Mouse (Mus musculus): ENCODE measurements around the gene Eml6. TPM values are rescaled to one million over a fixed set of nuclear protein-coding genes. Genes with fewer than 3 reads are reported as not detected.
A peak's percentile ranks its signal among the peaks of the same experiment; 100 is the strongest.
"Not testable (repeated sequence)": the region's sequence is repeated elsewhere in the genome, so short reads cannot be mapped to it uniquely, and the experiment has no call there.

The Eml6 gene
- total RNA-seq, 2 experiments from 2014 or later = 32.4 to 35.0 TPM

DNA sequence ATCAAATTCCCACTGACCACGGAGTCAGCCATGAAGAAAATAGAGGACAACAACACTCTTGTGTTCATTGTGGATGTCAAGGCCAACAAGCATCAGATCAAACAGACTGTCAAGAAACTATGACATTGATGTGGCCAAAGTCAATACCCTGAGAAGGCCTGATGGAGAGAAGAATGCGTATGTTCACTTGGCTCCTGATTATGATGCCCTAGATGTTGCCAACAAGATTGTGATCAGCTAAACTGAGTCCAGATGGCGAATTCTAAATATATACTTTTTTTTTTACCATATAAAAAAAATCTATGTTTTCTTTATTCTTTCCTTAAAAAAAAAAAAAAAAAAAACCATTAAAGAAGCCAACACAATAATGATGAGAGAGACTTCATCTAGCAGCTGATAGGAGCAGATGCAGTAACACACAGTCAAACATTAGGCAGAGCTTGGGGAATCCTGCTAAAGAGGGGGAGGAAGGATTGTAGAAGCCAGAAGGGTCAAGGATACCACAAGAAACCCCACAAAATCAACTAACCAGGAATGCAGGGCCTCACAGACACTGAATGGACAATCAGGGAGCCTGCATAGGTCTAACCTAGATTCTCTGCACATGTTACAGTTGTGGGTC, 185.1 kb downstream of the Eml6 start:
- no peak for DNase-seq

DNA sequence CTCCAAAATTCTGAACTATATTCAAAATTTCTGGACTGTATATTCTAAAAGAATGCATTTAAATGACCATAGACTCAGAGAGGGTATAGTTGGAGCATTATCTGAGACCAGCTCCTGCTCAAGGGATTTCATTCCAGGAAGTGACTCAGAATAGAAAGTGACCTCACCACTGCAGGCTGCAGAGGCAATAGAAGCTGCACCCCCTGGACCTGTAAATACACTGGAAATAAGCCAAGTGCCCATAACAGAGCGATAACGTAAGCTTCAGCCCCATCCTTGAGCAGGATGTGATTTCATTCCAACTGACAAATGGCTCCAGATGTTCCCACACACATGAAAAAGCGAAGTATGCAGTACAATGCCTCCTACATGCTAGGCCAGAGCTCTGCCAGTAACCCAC, 186.1 kb downstream of the Eml6 start:
- no peak for DNase-seq

DNA sequence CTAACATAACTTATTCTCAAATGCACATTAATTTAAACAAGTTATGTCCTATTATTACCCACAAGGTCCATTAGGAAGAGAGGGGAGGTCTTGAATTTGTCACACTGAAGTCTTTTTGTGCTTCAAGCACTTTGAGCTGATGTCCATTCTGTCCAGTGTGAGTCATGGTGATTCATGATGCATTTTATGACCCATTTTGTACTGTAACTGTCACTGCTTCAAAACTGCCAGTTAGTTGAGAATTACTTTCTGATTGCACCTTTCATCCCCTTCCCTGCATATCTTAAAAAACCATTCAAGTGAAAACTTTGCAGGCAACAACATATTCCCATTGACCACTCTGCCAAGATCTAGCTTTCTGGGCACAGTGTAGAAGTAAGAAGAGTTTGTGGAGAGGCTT, 188.8 kb downstream of the Eml6 start:
- no peak for DNase-seq

DNA sequence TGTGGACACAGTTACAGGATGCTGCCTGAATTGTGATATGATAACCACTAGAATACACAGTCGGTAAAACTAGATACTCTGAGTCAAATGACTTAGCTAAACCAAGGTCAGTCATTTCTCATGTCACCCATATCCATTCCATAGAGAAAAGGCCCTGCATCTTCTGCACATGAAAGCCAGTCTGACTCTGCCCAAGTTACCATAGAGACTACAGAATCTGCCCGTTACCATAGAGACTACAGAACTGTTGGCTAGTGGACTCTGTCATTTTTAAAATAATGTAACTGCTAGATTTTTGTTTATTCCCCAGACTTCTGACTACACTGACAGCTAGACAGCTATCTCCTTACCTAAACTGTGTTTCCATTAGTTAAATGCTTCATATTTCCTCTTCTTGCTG, 198.1 kb downstream of the Eml6 start:
- no peak for DNase-seq

DNA sequence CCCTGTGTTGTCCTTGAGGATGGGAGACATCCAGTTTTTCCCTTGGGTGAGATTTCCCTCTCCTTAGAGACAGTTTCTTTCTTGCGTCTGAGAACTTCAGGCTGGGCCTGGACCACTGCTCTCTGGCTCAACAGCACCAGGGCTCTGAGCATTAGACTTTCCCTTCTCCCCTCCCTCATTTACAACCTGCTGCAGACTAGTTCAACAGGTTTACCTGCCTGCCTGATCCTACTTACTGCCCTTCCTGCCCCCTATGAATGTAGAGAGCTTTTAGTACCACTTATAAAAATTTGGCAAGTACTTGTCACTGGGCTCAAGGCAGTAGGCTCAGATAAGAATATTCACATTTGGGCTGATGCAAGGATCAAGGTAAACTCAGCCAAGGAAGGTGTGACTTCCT, 199.8 kb downstream of the Eml6 start:
- DNase-seq = no peak

DNA sequence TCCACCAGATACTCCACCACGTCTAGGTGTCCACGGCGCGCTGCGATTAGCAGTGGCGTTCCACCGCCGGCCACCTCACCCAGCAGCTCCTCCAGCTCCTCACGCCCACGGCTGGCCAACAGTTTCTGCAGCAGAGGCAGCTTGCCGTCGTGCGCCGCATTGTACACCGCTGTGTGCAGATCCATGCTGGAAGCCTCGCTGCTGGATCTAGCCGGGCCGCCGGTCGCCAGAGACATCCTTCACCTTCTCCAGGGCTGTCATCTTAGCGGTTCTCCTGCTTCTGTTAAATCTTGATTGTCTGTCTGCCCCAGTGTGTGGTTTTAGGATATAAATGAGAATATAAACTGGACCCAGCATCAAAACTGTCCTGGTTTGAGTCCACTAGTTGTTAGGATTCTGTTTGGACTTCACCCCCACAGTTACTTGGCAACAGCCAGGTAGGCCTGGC, 200.5 kb downstream of the Eml6 start, which contains the start of gene 4931440F15Rik:
TSS of gene 4931440F15Rik (minus strand) at position 398 of the 448 bp plus-strand sequence.
- not testable (repeated sequence) for DNase-seq

DNA sequence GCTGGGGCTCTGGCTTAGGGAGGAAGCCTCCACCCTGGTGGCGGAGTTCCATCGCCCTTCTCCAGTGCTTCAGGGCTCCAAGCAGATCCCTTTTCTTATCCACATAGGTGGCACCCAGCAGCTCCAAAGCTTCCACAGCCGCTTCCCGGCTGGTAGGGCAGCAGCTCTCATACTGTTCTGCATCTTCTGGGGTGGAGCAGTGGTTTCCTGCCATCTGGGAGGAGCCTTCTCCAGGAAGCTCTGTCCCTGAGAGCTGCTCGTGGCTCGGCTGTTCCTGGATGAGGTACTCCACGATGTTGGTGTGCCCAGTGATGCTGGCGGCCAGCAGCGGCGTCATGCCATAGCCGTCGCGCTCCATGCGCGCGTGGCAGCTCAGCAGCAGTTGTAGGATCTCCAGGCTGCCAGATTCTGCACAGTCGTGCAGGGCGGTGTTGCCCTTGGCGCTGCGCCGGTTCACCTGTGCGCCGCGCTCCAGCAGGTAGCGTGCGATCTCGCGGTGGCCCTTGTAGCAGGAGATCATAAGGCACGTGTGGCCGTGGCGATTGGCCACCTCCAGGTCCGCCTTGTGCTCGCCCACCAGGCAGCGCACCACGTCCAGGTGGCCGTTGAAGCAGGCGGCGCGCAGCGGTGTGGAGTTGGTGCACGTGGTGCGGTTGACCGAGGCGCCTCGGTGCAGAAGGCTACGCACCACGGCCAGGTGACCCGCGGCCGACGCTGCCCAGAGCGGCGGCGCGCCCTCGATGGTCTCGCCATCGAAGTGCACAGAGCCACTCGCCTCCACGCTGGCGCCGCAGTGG, 201.2 kb downstream of the Eml6 start:
- DNase-seq = peak in 1 of 2 experiments; percentile 27

DNA sequence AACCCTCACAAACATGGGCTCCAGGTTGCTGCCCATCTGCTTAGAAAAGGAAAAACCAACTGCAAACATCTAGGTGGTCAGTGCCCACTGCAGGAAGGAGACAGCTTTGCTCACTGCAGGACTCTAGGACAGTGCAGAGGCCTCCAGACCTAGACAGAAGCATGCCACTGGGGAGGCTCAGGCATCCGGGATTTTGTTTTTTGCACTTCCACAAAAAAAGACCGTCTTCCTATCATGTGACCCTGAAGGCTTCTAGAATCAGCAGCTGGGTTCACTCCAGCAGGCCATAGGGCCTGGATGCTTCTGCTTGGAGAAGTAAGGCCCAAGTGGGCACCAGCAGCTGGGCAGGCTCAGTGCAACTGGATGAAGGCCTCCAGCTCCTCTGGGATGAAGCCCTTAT, 202.7 kb downstream of the Eml6 start:
- no peak for DNase-seq

DNA sequence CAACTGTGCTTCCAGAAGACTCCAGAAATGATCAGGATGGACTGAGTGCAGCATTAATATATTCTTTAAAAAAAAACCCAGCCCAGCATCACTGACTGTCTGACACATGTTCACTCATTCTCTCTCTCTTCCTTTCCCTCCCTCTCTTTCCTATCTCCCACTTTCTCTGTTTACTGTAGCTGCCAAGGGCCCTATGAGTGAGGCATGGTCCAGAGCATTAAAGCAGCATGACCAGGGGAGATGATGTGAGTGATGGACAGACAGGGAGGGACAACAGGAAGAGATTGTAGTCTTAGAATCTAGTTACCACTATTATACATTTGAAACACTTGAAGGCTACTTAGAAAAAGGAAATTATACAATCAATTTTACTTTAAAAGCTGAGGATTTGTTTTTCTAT, 210.2 kb downstream of the Eml6 start:
- no peak for DNase-seq

DNA sequence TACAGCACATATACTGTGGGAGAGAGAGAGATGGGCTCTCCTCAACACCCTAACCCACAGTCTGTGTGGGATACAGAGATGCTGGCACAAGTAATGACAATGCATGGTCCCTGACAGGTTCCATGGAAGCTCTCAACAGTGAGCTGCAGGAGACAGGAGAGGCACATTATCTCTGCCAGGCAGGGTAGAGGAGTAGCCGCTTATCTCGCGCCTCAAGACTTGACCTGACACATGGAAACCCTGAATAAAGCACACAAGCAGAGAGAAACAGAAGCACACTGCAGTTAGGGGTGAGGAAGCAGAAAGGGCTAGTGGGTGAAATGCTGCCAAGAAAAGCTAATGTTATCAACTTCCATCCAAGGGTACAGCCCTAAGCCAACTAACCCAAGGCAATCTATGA, 210.6 kb downstream of the Eml6 start:
- DNase-seq = no peak

DNA sequence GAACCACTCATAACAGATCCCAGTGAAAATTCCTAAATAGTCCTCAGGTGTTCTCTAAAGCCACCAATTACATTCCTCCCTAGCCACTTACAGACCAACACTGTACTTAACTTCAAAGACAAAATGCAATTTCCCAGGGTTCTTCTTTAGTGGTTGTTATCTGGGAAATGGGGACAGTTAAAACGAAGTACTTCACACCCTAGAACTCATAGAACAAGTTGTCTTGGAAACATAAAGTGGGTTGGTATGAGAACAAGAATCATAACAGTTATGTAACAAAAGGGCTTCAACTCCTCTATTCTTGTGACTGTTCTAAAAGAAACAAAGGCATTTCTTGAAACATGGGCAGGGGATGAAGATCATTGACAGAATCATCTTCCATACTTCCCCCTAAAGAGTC, 212.6 kb downstream of the Eml6 start:
- no peak for DNase-seq

DNA sequence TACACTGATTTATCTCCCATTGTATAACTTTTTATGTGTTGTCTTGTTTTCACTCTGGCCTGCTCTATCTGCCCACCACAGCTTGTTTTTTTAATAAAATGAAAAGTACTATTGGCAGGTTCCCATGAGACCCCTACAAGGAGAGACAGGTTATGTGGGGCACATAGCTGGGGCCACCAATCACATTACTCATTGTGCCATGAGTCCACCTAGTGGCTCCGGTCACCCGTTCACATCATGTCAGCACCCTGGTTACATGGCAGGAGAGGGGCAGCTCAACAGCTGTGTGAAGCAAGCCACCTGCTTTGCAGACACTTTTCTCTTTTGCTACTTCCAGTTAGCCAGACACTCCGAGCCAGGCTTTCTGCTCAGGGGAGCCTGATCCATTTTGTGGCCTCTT, 213.4 kb downstream of the Eml6 start:
- DNase-seq = no peak

DNA sequence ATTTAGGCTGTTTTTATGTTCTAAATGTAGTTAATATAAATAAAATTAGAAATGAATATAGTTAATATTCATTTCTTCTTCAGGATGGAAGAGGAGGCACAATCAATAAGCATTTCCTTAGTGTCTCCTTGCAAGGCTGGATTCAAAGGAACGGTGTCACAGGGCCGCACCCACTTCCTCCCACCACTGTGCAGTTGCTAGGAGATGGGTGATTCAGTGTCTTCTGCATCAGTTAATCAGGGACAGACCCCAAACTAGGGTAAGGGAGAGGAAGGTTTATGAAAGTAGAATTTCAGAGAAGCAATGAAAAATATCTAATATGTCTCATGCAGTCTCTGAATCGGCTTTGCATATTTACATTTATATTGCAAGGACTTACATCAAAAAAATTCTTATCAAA, 215.5 kb downstream of the Eml6 start:
- DNase-seq = no peak

DNA sequence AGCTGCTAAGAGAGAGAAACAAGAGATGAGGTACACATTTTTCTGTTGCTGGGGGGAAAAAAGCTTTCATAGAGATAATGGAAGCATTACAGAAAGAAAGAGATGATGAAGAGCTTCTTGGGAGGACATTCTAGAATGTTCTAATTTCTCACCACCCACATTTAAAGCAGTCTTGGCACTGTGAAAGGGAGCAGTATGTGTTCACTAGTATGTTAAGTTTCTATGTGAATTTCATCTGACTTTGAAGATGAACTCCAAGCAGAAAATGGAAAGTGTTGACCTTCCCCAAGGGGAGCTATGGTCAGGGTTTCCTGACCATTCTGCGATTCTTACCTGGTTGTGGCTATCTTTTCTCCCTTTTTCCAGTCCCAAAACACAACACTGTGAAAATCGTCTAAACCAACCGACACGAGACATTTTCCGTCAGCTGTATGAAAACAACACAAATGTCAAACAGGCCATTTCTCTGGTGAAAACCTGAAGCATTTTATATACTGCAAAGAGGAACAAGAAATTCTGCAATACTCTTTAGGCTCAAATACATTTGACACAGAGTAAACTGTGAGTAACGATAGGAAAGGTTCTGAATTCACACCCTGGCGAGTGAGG, 216.7 kb downstream of the Eml6 start:
- no peak for DNase-seq

DNA sequence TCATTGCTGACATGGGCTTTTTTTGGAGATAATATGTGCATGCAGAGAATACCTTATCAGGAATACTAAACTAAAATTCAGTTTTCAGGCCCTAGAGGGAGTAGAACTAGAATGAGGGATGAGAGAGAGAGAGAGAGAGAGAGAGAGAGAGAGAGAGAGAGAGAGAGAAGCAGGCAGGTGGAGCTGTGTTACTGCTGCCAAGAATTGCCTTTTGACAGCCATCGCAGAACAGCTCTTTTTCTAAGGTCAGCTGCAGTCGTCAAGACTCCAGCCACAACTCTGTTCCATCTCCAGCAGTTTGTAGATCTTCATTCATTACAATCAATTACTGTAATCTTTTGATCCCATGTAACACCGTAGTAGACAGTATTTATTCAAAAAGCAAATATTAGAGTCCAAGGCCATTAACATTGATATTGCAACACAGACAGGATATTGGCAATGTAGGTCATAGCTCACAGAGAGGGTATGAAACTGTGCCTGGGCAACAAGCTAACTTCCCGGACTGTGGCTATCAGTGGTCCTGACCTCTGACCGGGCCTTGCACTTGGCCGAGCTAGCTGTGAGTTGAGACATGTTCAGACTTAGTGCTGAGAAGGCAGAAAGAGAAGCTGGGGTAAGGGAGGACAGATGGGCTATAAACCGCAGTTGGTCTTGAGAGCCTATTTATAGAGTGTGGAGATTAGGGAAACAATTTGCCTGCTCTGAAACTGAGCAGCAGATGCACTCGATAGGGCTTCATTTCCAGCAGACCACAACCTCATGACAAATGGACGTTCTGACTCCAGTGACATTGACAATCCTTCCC, 217.5 kb downstream of the Eml6 start:
- DNase-seq = no peak

DNA sequence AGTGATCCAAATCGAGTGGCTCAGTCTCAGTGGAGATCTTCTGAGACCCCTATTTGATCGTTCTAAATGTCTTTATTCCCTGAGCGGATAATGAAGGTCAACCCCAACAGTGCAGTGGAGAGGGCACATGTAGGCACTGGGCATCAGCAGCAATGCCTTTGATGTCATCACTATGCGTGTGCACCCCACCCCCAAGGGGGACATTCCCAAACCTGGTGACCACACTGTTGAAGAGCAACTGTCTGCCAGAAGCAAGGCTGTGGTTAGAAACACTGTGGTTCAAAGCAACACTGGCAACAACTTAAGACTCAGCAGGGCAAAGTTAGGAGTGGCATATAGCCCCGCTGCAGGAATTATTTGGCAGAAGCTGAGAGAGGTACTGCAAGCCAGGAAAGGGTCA, 218.5 kb downstream of the Eml6 start:
- no peak for DNase-seq

DNA sequence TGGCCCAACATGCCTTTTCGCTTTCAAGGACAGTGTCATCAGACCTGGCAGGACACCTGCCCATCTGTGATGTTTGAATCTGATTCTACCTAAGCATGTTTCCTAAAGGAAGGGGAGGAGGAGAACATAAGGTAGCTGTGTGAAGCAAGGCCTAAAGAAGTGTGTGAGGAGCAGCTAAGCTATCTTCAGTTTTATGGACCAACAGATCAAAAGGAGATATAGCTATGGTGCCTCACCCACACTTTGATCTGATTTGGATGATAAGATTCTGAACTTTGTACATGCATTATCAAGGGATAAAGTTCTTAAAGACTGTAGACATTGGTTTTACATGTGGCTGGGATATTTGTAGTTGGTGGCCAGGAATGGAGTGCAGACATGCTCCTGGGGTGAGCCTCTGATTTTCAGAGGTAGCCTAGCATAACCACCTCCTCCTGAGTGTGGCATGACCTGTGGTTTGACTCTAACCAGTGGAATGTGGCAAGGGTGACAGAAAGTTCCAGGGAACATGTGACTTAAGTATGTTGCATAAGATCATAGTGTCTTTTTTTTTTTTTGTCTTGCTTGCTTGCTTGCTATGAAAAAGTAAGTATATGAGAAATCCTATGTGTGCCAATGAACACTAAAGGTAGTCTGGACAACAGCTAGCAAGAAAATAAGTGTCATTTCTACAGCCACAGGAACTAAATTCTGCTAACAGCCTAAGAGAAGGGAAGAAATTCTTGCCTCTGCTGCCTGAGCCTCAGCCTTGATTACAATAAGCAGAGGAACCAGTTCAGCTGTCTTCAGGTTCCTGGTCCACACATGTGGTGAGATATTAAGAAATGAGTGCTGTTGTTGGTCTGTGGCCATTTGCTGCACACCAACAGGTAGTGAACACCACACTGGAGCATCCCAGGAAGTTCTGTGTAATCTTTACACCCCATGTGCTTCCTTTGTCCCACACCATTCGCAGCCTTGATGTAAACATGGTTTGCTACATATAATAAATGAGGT, 224.1 kb downstream of the Eml6 start:
- DNase-seq = no peak

DNA sequence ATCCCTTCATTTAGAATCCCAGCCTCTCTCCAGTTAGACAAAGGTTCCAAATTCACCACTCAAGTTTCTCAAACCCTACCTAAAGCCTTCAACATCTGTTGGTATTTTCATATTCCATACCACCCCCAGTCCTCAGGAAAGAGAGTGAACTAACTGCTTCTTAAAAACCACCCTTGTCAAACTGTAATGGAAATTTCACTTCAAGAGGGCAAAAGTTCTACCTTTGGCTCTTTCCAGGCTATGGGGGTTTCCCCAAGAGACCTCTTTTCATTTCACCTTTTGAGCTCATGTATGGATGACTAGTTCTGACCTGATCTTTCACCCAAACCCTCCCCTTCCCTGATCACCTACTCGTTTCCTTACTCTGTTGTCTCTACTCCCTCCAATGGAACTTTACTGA, 226.0 kb downstream of the Eml6 start:
- DNase-seq = no peak

DNA sequence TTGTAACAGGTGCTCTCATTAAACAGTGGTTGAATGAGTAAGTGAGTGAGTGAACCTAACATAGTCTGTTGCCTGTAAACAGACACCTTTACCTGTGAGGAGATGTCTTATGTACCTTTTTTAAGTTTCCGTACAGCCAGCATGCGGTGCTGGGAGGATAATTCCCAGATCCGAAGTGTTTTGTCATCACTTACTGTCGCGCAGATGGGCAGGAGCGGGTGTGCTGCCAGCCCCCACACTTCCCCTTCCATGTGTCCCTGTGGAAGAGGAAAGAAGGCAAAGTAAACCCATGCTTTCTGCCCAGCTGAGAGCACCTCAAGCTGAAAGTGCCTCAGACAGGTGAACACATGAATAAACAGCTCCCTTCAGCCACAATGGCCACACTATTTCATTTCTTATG, 230.7 kb downstream of the Eml6 start:
- peak; percentile 69 to 70 for DNase-seq

DNA sequence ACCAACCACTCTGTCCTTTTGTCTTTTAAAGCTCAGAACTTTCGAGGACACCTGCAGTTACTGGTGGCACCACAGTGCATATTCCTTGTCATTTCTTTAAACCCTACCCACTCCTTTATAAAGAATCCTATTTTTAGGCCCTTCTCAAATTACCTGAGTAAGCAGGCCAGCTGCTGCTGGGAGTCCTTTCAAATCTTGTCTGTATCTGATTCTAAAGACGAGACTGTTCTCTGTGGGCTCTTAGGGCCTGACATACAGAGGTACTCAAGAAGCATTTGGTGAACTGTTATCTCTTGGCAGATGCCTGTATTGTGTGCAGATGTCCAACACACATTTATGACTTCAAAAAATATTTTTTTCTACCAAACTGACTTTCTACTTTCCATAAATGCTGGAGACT, 231.4 kb downstream of the Eml6 start:
- no peak for DNase-seq

DNA sequence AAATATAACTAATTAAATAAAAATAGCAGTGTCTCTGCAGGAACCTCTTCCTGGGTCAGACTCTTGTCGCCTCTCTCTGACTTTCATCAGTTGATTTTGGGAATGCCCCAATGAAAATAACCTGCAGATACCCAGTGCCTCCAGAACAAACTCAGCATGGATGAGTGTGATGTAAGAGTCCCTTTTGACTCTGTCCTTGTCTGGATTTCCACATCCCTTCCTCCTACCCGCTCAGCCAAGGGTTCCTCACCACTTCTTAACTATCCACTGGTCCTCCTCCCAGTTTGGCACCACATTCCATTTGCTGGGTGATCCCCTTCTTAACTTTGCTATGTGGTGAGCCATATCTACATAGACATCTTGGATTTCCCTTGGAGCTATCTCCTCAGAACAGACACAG, 235.0 kb downstream of the Eml6 start:
- no peak for DNase-seq

Measured in layer of hippocampus, postnatal 36 days (tissue).